In genomic region chr1:109161067-109161466, GRCm38 (mm10) we compare ENCODE assay signal across 22 mouse cellular contexts.
"Had no signal": no experiment of that assay in that cellular context is flagged by ENCODE, and none has a peak within 500 bp of the region (broad histone marks: within the 10 kb centered on the region; RNA-seq: fewer than 3 reads in every experiment).

No protein-coding gene starts in this region.

- H3K27ac ChIP-seq: gastrocnemius, adult 2 months; hindbrain, embryonic 12.5 days; hindbrain, embryonic 14.5 days; intestine, embryonic 15.5 days; layer of hippocampus, adult 2 months; left cerebral cortex, adult 2 months; limb, embryonic 10.5 days; limb, embryonic 12.5 days had no signal

- H3K36me3 ChIP-seq: hindbrain, embryonic 12.5 days; intestine, embryonic 15.5 days; limb, embryonic 10.5 days; limb, embryonic 12.5 days had no signal

- H3K4me2 ChIP-seq: heart, embryonic 11.5 days; hindbrain, embryonic 12.5 days; hindbrain, embryonic 14.5 days; intestine, embryonic 15.5 days; limb, embryonic 12.5 days had no signal

- ATAC-seq: hindbrain, embryonic 16.5 days; inflammation-experienced regulatory T-cells, adult 6 months; intestine, embryonic 15.5 days; intestine, postnatal 0 days had no signal

- H3K9ac ChIP-seq: hindbrain, embryonic 12.5 days; hindbrain, embryonic 14.5 days; intestine, embryonic 15.5 days; limb, embryonic 12.5 days had no signal

- H3K4me1 ChIP-seq: hindbrain, embryonic 12.5 days; intestine, embryonic 15.5 days; limb, embryonic 10.5 days; limb, embryonic 12.5 days had no signal

- H3K27me3 ChIP-seq: hindbrain, embryonic 12.5 days; intestine, embryonic 15.5 days; limb, embryonic 12.5 days had no signal

- DNase-seq: gastrocnemius, adult 2 months; gastrocnemius, postnatal 10 days; gastrocnemius, postnatal 25 days; heart, adult 18-20 months; heart, postnatal 10 days; heart, postnatal 4 days; kidney, adult 18-20 months; kidney, adult 8-10 months; kidney, postnatal 10 days; kidney, postnatal 25 days; kidney, postnatal 4 days had no signal

- H3K4me3 ChIP-seq: gastrocnemius, adult 2 months; hindbrain, embryonic 12.5 days; intestine, embryonic 15.5 days; layer of hippocampus, adult 2 months; left cerebral cortex, adult 2 months; limb, embryonic 10.5 days; limb, embryonic 12.5 days had no signal

- H3K9me3 ChIP-seq: hindbrain, embryonic 12.5 days; intestine, embryonic 15.5 days; limb, embryonic 10.5 days; limb, embryonic 12.5 days had no signal
